Mouse (Mus musculus) testis, adult 2 months (tissue): Measurements from ENCODE around the gene Ptcd2. TPM values are rescaled to one million over a fixed set of nuclear protein-coding genes. Genes with fewer than 3 reads are reported as not detected.

Experiments
- H3K27ac ChIP-seq: fragments of 200-500 bp; 2 replicates; pipeline ENCODE4 v1.5.1; 2012; ENCODE audit warnings: low read depth, low read length; ENCODE audit not compliant: control insufficient read depth, insufficient read depth
- H3K27me3 ChIP-seq: fragments of 200-500 bp; 2 replicates; pipeline ENCODE4 v1.6.1; 2012; ENCODE audit warnings: mild to moderate bottlenecking, low read length, moderate library complexity; ENCODE audit not compliant: control insufficient read depth, insufficient read depth
- H3K36me3 ChIP-seq: fragments of 200-500 bp; 2 replicates; pipeline ENCODE4 v1.6.1; 2012; ENCODE audit warnings: mild to moderate bottlenecking, low read length; ENCODE audit not compliant: control insufficient read depth, insufficient read depth
- H3K4me1 ChIP-seq: fragments of 200-500 bp; 2 replicates; pipeline ENCODE4 v1.6.1; 2012; ENCODE audit warnings: low read length; ENCODE audit not compliant: control insufficient read depth, insufficient read depth
- H3K4me3 ChIP-seq: fragments of 200-500 bp; 2 replicates; pipeline ENCODE4 v1.5.1; 2012; ENCODE audit warnings: low read depth, mild to moderate bottlenecking, low read length, moderate library complexity, mixed read lengths; ENCODE audit not compliant: control insufficient read depth
- CTCF ChIP-seq: fragments of 200-500 bp; IDR thresholded peaks from 2 replicates; pipeline ENCODE4 v1.5.1; 2012; ENCODE audit warnings: low read depth, mild to moderate bottlenecking, inconsistent platforms, low read length, moderate library complexity; ENCODE audit not compliant: control insufficient read depth, insufficient read depth, insufficient replicate concordance
- POLR2A ChIP-seq: fragments of 200-500 bp; IDR thresholded peaks from 2 replicates; pipeline ENCODE4 v1.6.1; 2012; ENCODE audit warnings: low read depth, mild to moderate bottlenecking, inconsistent platforms, low read length, moderate library complexity; ENCODE audit not compliant: control insufficient read depth
- polyA plus RNA-seq: library from polyadenylated mRNA; depleted of rRNA; stranded (reverse); fragments of >200 nt; gene quantifications from 2 replicates; pipeline ENCODE4 v1.2.3, GENCODE M21; 2012

The Ptcd2 gene
- polyA plus RNA-seq, 1 experiment, result 12.0 TPM

- Histone ChIP-seq H3K4me1 (no peaks in the 10 kb centered on the region; the same call in 1 of the 2 replicates), H3K36me3 (no peaks in the 10 kb centered on the region; the same call in 1 of the 2 replicates), H3K27ac (peak overlapping the region; percentile 82), H3K4me3 (peak overlapping the region; percentile 74), H3K27me3 (no peaks in the 10 kb centered on the region)
- TF ChIP-seq POLR2A (no peak), CTCF (no peak)
These were observed 9.0 kb upstream of the Ptcd2 start for GRCm38 (mm10) chr13:99353490-99353851.

DNA sequence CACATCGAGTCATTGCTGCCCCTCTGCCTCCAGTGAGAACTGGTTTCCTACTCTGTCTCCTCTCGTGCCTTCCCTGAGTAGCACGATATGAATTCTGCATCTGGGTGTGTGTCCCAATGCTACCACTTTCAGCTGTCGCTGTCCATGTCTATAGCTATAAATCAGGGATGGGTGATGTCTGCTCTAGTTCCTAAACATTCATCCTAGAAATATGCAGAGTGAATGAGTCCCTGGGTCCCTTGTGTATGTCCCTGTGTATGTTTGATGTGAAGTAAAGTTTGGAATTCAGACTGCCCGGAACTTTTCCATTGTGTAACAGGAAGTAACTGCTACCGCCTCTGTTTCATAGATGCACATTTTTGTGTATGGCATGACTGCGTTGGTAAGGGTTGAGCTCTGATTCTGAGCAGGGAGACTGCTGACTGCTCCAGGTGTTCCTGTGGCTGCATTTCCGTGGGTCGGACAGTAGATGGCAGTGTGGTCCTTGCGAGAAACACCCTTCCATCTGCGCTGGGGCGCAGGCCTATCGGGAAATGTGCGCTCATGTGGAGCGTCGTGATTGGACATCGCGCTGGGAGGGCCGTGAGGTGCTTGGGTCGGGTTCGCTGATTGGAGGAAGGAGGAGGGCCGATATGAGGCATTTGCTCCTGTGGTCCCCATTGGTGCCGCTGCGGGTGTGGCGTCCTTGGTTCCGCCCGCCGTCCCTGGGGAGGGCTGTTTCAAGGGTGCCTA lies 8.4 kb upstream of the Ptcd2 start:
- Histone ChIP-seq H3K36me3 (no peaks in the 10 kb centered on the region; the same call in 1 of the 2 replicates), H3K27me3 (no peaks in the 10 kb centered on the region), H3K27ac (peak overlapping the region; percentile 82), H3K4me1 (no peaks in the 10 kb centered on the region; the same call in 1 of the 2 replicates), H3K4me3 (peak overlapping the region; percentile 74)
- TF ChIP-seq POLR2A (peak; percentile 49; the same call in 1 of the 2 replicates), CTCF (peak; percentile 99)

DNA sequence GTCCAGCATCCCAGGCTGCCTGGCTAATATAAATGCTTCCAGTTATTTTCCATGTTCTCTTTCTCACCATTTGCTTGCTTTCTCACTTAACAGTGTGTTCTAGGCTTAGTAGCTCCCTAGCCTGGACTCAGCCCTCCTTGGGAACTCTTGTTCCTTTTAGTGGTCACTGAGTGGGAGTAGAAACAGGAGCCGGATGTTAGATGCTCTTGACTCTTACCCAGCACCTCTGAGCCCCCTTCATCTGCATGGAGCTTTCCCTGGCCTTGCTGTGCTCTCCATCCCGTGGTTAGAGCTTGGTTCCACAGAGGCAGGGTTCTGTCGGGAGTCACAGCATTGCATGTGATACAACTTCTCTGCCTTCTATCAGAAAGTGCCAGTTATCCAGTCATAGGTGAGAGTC lies 7.1 kb upstream of the Ptcd2 start:
- no peak overlapping the region for H3K4me3 ChIP-seq
- H3K36me3 ChIP-seq, result no peaks in the 10 kb centered on the region; the same call in 1 of the 2 replicates
- TF ChIP-seq POLR2A, result no peak
- TF ChIP-seq CTCF, result no peak
- H3K27me3 ChIP-seq, result no peaks in the 10 kb centered on the region
- H3K4me1 ChIP-seq, result no peaks in the 10 kb centered on the region; the same call in 1 of the 2 replicates
- H3K27ac ChIP-seq, result no peak overlapping the region

GRCm38 (mm10) chr13:99351186-99351585 lies 6.7 kb upstream of the Ptcd2 start:
- Histone ChIP-seq H3K27ac (no peak overlapping the region), H3K36me3 (no peaks in the 10 kb centered on the region; the same call in 1 of the 2 replicates)

DNA sequence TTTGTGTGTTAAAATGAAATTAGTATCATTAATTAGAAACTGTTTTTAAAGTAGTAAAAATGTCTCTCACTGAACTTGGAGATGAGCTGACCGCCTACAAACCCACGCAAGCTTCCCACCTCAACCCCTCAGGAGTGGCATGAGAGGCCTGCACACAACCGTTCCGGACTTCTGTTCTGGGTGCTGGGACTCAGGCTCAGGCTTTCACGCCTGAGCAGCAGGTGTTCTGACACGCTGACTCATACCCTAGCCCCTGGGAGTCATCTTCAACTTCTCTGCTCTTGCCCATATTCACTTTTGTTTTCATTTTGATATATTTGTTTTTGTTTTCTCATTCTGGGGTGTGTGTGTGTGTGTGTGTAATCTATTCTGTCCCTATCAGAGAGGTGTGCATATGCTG lies 5.5 kb upstream of the Ptcd2 start:
- H3K27ac ChIP-seq, result no peak overlapping the region
- TF ChIP-seq POLR2A, result no peak
- no peaks in the 10 kb centered on the region for H3K27me3 ChIP-seq
- H3K4me3 ChIP-seq, result no peak overlapping the region
- H3K36me3 ChIP-seq, result no peaks in the 10 kb centered on the region; the same call in 1 of the 2 replicates
- no peaks in the 10 kb centered on the region; the same call in 1 of the 2 replicates for H3K4me1 ChIP-seq

More at GRCm38 (mm10) chr13:99351186-99351585, 6.7 kb upstream of the Ptcd2 start:
- Histone ChIP-seq H3K27me3 (no peaks in the 10 kb centered on the region), H3K4me1 (no peaks in the 10 kb centered on the region; the same call in 1 of the 2 replicates), H3K4me3 (no peak overlapping the region)
- TF ChIP-seq POLR2A, result no peak
- TF ChIP-seq CTCF, result no peak

- H3K27ac ChIP-seq, result peak overlapping the region; percentile 69
- TF ChIP-seq CTCF (no peak), POLR2A (no peak; the same call in 1 of the 2 replicates)
- no peaks in the 10 kb centered on the region for H3K27me3 ChIP-seq
- H3K36me3 ChIP-seq, result no peaks in the 10 kb centered on the region
- peak overlapping the region; percentile 97 for H3K4me3 ChIP-seq
- H3K4me1 ChIP-seq, result no peaks in the 10 kb centered on the region; the same call in 1 of the 2 replicates
These were observed 468 bp downstream of the Ptcd2 start for GRCm38 (mm10) chr13:99343876-99344598.

GRCm38 (mm10) chr13:99341504-99341903 lies 3.0 kb downstream of the Ptcd2 start:
- H3K4me1 ChIP-seq, result no peaks in the 10 kb centered on the region; the same call in 1 of the 2 replicates
- TF ChIP-seq POLR2A (no peak), CTCF (no peak)
- H3K36me3 ChIP-seq, result no peaks in the 10 kb centered on the region

More at GRCm38 (mm10) chr13:99341504-99341903, 3.0 kb downstream of the Ptcd2 start:
- Histone ChIP-seq H3K27me3 (no peaks in the 10 kb centered on the region), H3K4me3 (no peak overlapping the region), H3K27ac (no peak overlapping the region)
